Mouse (Mus musculus) embryonic facial prominence, embryonic 14.5 days (tissue): ENCODE data around the gene Plbd2. TPM values are rescaled to one million over a fixed set of nuclear protein-coding genes. Genes with fewer than 3 reads are reported as not detected.
A peak's percentile ranks its signal among the peaks of the same experiment; 100 is the strongest.

Experiments used
- ATAC-seq: fragments of 200-750 bp; cut with Nextera tagmentation; 2 replicates; pipeline ENCODE4 v1.8.0; 2017; ENCODE audit warnings: low read depth, moderate number of reproducible peaks, moderate TSS enrichment
- DNase-seq: peaks from one replicate; pipeline ENCODE4 v3.0.0-alpha.2; 2015; ENCODE audit warnings: low spot score
- H3K27ac ChIP-seq: fragments of 300-500 bp; sonication (generic); replicated peaks from 2 replicates; pipeline ENCODE4 v1.5.1; 2014; ENCODE audit warnings: low read depth, mild to moderate bottlenecking, low read length, moderate library complexity
- H3K27me3 ChIP-seq: fragments of 300-500 bp; sonication (generic); replicated peaks from 2 replicates; pipeline ENCODE4 v1.6.1; 2014; ENCODE audit warnings: low read length; ENCODE audit not compliant: control insufficient read depth, insufficient read depth
- H3K36me3 ChIP-seq: fragments of 300-500 bp; sonication (generic); 2 replicates; pipeline ENCODE4 v1.6.1; 2014; ENCODE audit warnings: low read length, mixed read lengths; ENCODE audit not compliant: control insufficient read depth, insufficient read depth
- H3K4me1 ChIP-seq: fragments of 300-500 bp; sonication (generic); 2 replicates; pipeline ENCODE4 v1.6.1; 2014; ENCODE audit warnings: antibody characterized with exemption, low read length; ENCODE audit not compliant: control insufficient read depth, insufficient read depth
- H3K4me2 ChIP-seq: fragments of 300-500 bp; sonication (generic); 2 replicates; pipeline ENCODE4 v1.6.1; 2014; ENCODE audit warnings: low read depth, mild to moderate bottlenecking, low read length, moderate library complexity, mixed read lengths
- H3K4me3 ChIP-seq: fragments of 300-500 bp; sonication (generic); 2 replicates; pipeline ENCODE4 v1.5.1; 2014; ENCODE audit warnings: low read depth, mild to moderate bottlenecking, low read length
- H3K9ac ChIP-seq: fragments of 300-500 bp; sonication (generic); 2 replicates; pipeline ENCODE4 v1.6.1; 2014; ENCODE audit warnings: low read depth, mild to moderate bottlenecking, low read length, moderate library complexity, mixed read lengths
- H3K9me3 ChIP-seq: fragments of 300-500 bp; sonication (generic); 2 replicates; pipeline ENCODE4 v1.6.1; 2016; ENCODE audit warnings: low read length; ENCODE audit not compliant: control insufficient read depth
- WGBS: fragments of 180-500 bp; shearing (Covaris S2); extraction: QIAGEN DNeasy Blood & Tissue Kit; methylation state at CpG from one replicate; pipeline ENCODE4 v1.1.7; 2014; 5-methylcytosine and 5-hydroxymethylcytosine counted together
- polyA plus RNA-seq: library from polyadenylated mRNA; unstranded; fragments of >200 nt; fragmentation: Nextera tagmentation; extraction: Ambion mirVana; gene quantifications from 2 replicates; pipeline ENCODE4 v1.2.1, GENCODE M21; 2014

The Plbd2 gene
- polyA plus RNA-seq, 1 experiment from 2014 or later, result 47.0 TPM

DNA sequence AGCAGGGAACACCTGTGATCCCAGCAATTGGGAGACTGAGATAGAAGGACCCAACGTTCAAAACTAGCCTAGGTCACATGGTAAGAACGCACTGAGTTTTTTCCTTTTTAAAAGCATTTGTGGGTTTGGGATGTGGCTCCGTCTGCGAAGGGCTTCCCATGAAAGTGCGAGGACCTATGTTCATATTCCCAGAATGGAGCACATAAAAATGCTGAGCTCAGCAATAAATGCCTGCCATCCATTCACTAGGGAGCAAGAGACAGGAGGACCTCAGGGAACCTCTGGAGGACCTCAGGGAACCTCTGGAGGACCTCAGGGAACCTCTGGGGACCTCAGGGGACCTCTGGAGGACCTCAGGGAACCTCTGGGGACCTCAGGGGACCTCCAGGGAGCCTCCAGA lies 25.4 kb downstream of the Plbd2 start:
- Histone ChIP-seq H3K27me3 (no peaks in the 10 kb centered on the region), H3K4me2 (no peak overlapping the region), H3K27ac (no peak overlapping the region), H3K9me3 (no peaks in the 10 kb centered on the region), H3K36me3 (no peaks in the 10 kb centered on the region), H3K9ac (no peak overlapping the region), H3K4me1 (no peaks in the 10 kb centered on the region), H3K4me3 (no peak overlapping the region)
- no peak for DNase-seq
- no peak for ATAC-seq
- 91% methylated on average over 5 of the region's 5 CpGs for WGBS

- H3K27me3 ChIP-seq, result no peaks in the 10 kb centered on the region
- ATAC-seq (no peak), DNase-seq (no peak)
- no peak within 1 kb of the TSS for H3K9ac ChIP-seq
- no peak within 1 kb of the TSS for H3K27ac ChIP-seq
- no peak within 1 kb of the TSS for H3K4me3 ChIP-seq
- no peaks in the 10 kb centered on the region for H3K36me3 ChIP-seq
- no peaks in the 10 kb centered on the region for H3K4me1 ChIP-seq
- no peaks in the 10 kb centered on the region for H3K9me3 ChIP-seq
- no peak within 1 kb of the TSS for H3K4me2 ChIP-seq
- 17% methylated on average over 12 of the region's 13 CpGs for WGBS
Observed at GRCm38 (mm10) chr5:120476296-120476695, 27.1 kb downstream of the Plbd2 start, which contains the start of gene Sds. Gene Sds, plus strand, starts transcription at chr5:120476526.

DNA sequence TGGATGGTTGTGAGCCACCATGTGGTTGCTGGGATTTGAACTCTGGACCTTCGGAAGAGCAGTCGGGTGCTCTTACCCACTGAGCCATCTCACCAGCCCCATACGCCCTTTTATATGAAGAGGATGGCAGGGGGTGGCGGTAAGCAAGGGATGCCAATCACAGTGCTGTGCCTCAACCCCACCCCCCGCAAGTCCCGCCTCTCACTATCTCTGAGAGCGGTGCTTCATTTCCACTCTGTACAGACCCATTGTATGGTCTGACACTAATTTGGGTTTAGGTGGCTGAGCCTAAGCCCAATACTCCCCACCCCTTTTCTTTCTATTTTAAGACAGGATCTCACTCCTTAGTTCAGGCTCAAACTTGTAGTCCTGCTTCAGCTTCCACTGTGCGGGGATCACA lies 27.6 kb downstream of the Plbd2 start:
- Histone ChIP-seq H3K27ac (no peak overlapping the region), H3K27me3 (no peaks in the 10 kb centered on the region), H3K4me2 (no peak overlapping the region), H3K4me3 (no peak overlapping the region), H3K4me1 (no peaks in the 10 kb centered on the region), H3K36me3 (no peaks in the 10 kb centered on the region), H3K9me3 (no peaks in the 10 kb centered on the region), H3K9ac (no peak overlapping the region)
- DNase-seq (no peak), ATAC-seq (no peak)
- 52% methylated on average over 8 of the region's 8 CpGs for WGBS

DNA sequence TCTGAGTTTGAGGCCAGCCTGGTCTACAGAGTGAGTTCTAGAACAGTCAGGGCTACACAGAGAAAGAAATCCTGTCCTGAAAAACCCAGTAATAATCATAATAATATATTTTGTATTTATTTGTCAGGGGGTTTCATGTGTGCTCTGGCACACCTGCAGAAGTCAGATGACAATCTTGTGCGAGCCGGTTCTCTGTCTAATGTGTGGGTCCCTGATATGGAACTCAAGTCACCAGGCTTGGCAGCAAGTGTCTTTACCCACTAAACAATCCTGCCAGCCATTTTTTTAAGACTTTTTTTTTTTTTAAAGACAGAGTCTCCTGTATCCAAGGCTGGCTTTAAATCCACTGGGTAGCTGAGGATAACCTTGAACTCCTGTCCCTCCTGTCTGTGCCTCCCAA lies 30.1 kb downstream of the Plbd2 start:
- H3K27me3 ChIP-seq, result no peaks in the 10 kb centered on the region
- H3K27ac ChIP-seq, result no peak overlapping the region
- H3K36me3 ChIP-seq, result no peaks in the 10 kb centered on the region
- no peaks in the 10 kb centered on the region for H3K4me1 ChIP-seq
- H3K9me3 ChIP-seq, result no peaks in the 10 kb centered on the region
- H3K9ac ChIP-seq, result no peak overlapping the region
- 95% methylated on average over 2 of the region's 2 CpGs for WGBS
- H3K4me3 ChIP-seq, result no peak overlapping the region
- ATAC-seq, result no peak
- no peak overlapping the region for H3K4me2 ChIP-seq
- no peak for DNase-seq

DNA sequence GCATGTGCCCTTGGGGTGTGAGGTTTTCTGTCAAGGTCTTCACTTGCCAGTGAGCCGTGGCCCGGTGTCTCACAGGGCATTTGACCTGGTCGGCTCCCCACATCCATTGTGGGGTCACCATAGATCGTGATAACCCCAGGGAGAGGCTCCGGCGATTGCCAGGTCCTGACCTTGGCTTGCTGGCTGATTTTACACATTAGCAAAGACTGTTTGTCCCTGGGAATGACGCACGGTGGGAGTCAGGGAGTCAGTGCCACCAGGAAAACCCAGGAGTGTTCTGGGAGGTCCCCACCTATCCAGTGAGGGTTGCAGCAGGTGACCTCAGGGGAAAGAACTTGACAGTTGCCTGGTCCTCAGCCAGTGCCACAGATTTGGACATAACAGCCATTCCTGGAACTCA lies 30.7 kb downstream of the Plbd2 start, which contains the start of gene Sdsl:
Gene Sdsl, minus strand, starts transcription at position 41 of the 400 bp plus-strand sequence.
- H3K27ac ChIP-seq, result no peak within 1 kb of the TSS
- DNase-seq (no peak), ATAC-seq (no peak)
- no peaks in the 10 kb centered on the region for H3K4me1 ChIP-seq
- H3K9ac ChIP-seq, result no peak within 1 kb of the TSS
- no peak within 1 kb of the TSS for H3K4me2 ChIP-seq
- WGBS, result 79% methylated on average over 8 of the region's 8 CpGs
- no peaks in the 10 kb centered on the region for H3K36me3 ChIP-seq
- H3K9me3 ChIP-seq, result no peaks in the 10 kb centered on the region
- no peak within 1 kb of the TSS for H3K4me3 ChIP-seq
- no peaks in the 10 kb centered on the region for H3K27me3 ChIP-seq

DNA sequence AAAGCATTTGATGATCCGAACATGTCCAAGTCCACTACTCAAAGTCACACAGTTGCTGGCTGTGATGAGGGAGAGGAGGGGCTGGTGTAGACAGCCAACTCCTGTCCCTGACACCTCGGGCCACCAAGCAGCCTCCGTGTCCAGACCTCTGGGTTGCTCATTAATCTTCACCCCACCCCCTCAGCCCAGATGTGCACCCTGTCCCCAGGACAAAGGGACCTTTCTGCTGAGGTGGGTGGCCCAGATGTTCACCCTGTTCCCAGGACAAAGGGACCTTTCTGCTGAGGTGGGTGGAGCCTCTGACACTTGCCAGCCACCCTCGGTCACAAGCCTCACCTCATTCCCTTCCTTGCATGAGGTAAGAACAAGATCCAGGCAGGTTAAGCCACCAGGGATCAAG lies 31.9 kb downstream of the Plbd2 start:
- H3K9me3 ChIP-seq, result no peaks in the 10 kb centered on the region
- no peak overlapping the region for H3K27ac ChIP-seq
- no peaks in the 10 kb centered on the region for H3K36me3 ChIP-seq
- no peak for DNase-seq
- H3K9ac ChIP-seq, result no peak overlapping the region
- H3K4me1 ChIP-seq, result no peaks in the 10 kb centered on the region
- no peaks in the 10 kb centered on the region for H3K27me3 ChIP-seq
- 45% methylated on average over 4 of the region's 4 CpGs for WGBS
- no peak overlapping the region for H3K4me2 ChIP-seq
- no peak overlapping the region for H3K4me3 ChIP-seq
- no peak for ATAC-seq

- H3K9me3 ChIP-seq, result no peaks in the 10 kb centered on the region
- no peak overlapping the region for H3K4me3 ChIP-seq
- no peak overlapping the region for H3K27ac ChIP-seq
- H3K36me3 ChIP-seq, result no peaks in the 10 kb centered on the region
- DNase-seq (no peak), ATAC-seq (no peak)
- H3K4me1 ChIP-seq, result no peaks in the 10 kb centered on the region
- H3K4me2 ChIP-seq, result no peak overlapping the region
- H3K27me3 ChIP-seq, result no peaks in the 10 kb centered on the region
- 74% methylated on average over 6 of the region's 6 CpGs for WGBS
- H3K9ac ChIP-seq, result no peak overlapping the region
Observed at GRCm38 (mm10) chr5:120468830-120469229, 34.6 kb downstream of the Plbd2 start.

- Histone ChIP-seq H3K4me3 (no peak overlapping the region), H3K9me3 (no peaks in the 10 kb centered on the region), H3K36me3 (no peaks in the 10 kb centered on the region), H3K4me1 (no peaks in the 10 kb centered on the region), H3K9ac (no peak overlapping the region), H3K4me2 (no peak overlapping the region), H3K27ac (no peak overlapping the region), H3K27me3 (no peaks in the 10 kb centered on the region)
- WGBS, result 80% methylated on average over 5 of the region's 5 CpGs
- no peak for ATAC-seq
- DNase-seq, result no peak
Observed at GRCm38 (mm10) chr5:120468336-120468735, 35.1 kb downstream of the Plbd2 start.

GRCm38 (mm10) chr5:120467026-120467425 lies 36.4 kb downstream of the Plbd2 start:
- H3K9ac ChIP-seq, result no peak overlapping the region
- no peaks in the 10 kb centered on the region for H3K9me3 ChIP-seq
- 12% methylated on average over 4 of the region's 4 CpGs for WGBS
- no peak overlapping the region for H3K4me3 ChIP-seq
- no peak overlapping the region for H3K27ac ChIP-seq
- no peaks in the 10 kb centered on the region for H3K36me3 ChIP-seq
- no peaks in the 10 kb centered on the region for H3K27me3 ChIP-seq
- ATAC-seq (no peak), DNase-seq (no peak)
- peak overlapping the region; percentile 18; the same call in 1 of the 2 replicates for H3K4me2 ChIP-seq
- no peaks in the 10 kb centered on the region for H3K4me1 ChIP-seq
